Mouse (Mus musculus): ENCODE measurements around the gene Gm21921. TPM values are rescaled to one million over a fixed set of nuclear protein-coding genes. Genes with fewer than 3 reads are reported as not detected.
"Not testable (repeated sequence)": the region's sequence is repeated elsewhere in the genome, so short reads cannot be mapped to it uniquely, and the experiment has no call there.

Gm21921 gene
- not detected for polyA plus RNA-seq (2021)

DNA sequence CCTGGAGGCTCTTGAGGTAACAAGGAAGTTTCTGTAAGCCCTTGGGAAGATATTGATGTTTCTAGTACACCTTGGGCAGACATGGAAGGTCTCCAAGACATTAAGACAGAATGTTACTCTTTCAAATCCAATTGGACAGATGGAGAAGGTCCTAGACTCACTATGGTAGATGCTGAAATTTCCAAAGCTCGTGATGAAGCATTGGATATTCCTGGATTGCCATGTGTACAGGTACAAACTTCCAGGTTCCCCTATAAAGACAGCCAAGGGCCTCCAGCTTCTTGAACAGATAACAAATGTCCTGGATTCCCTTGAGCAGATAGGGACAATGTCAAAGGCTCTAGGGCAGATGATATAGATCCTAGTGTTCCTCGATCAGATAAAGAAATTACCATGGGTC lies at the start of gene Gm21921:
Gene Gm21921 (minus strand): TSS at position 101 of the 400 bp plus-strand sequence.
- in situ Hi-C loops (cut with MboI; ENCODE audit: low pct_unique_long_range_greater_than_20kb); DNase-seq (ENCODE audit: low read depth, low spot score); CTCF ChIA-PET; POLR2A ChIA-PET; H3K27me3 ChIP-seq; ATAC-seq: not testable (repeated sequence)

Data from Patski (cell line).